Mouse (Mus musculus): ENCODE data around the gene Ube2e2.

DNA sequence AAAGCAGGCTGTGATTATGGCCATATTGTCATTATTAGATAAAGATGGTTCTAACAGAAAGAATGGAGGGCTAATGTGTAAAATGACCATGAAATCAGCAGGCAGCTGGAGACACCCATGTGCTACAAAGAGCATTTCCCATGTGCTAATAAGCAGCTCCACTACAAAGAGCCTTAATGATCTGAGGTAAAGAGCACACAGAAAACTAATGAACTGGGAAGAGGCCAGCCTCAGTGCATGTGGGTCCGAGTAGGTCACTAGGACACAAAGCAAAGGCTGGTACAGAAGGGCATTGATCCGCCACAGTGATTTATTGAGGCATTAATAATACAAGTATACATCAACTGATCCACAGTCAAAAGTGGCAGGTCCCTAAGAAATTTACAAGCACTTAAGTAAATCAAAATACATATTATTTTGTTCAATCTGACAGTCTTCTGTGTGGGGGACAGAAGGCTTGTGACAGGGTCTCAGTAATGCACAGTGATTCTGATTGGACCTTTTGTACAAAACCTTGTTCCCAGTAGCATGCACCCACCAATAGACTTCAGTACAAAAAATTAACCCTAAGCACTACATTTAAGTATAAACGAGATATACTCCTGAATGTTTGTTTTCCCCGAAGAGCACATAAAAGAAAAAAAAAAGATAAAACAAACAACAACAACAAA lies 320.6 kb downstream of the Ube2e2 start:
- TF ChIP-seq CTCF (IDR thresholded peaks at IDR 0.05; ENCODE audit: insufficient read depth, low read length) (no peak), POLR2A (IDR thresholded peaks at IDR 0.05; ENCODE audit: borderline replicate concordance, extremely low read depth, low read depth, low read length) (no peak)
